9 mouse cellular contexts compared by ENCODE assay signal in the genomic region with DNA sequence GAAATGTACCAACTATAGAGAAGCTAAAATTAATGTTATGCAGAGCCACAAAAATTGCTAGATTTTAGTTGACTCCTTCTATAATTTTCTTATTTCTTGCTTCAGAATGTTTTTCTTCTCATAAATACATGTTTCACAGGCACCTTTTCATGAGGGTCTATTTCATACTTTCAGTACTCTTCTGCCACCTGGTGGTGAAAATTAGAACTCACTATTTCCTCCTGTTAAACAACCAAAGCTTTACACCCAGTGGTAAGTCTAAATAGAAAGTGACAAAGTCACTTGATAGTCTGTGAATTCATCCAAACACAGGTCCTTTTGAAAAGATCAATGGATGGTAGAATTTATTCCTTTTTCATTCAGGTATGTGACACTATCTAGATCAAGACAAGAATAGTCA. TPM values are rescaled to one million over a fixed set of nuclear protein-coding genes. Genes with fewer than 3 reads are reported as not detected.
DNase-seq lines count a peak whose midpoint lies in the region; ATAC-seq and TF ChIP-seq lines count a peak whose summit lies in the region.
"Had no signal": no experiment of that assay in that cellular context is flagged by ENCODE, and none has a peak within 500 bp of the region (broad histone marks: within the 10 kb centered on the region; RNA-seq: fewer than 3 reads in every experiment).

No protein-coding gene starts in this region.

- TF ChIP-seq POLR2A in brain, embryonic 14.5 days (IDR thresholded peaks at IDR 0.05; ENCODE audit: borderline replicate concordance, extremely low read depth, insufficient read depth, insufficient read length, poor library complexity, severe bottlenecking) = no peak

- TF ChIP-seq CTCF in liver, embryonic 14.5 days (IDR thresholded peaks at IDR 0.05; ENCODE audit: low read depth) = peak; percentile 37; the same call in 1 of the 2 replicates
- TF ChIP-seq CTCF in brain, embryonic 14.5 days (IDR thresholded peaks at IDR 0.05; ENCODE audit: borderline replicate concordance, extremely low read depth, insufficient read depth, insufficient read length) = peak; percentile 33; the same call in 1 of the 2 replicates

- H3K36me3 ChIP-seq in liver, embryonic 14.5 days (replicated peaks; ENCODE audit: control insufficient read depth, insufficient read depth, low read depth) = no peaks in the 10 kb centered on the region
- no peaks in the 10 kb centered on the region for H3K36me3 ChIP-seq in liver, embryonic 11.5 days (ENCODE audit: control insufficient read depth, insufficient read depth, low read length)
- H3K36me3 ChIP-seq: heart, embryonic 13.5 days had no signal

- no peak overlapping the region for H3K9ac ChIP-seq in liver, embryonic 14.5 days (replicated peaks)
- no peak overlapping the region for H3K9ac ChIP-seq in liver, embryonic 11.5 days (ENCODE audit: low read depth, low read length)
- H3K9ac ChIP-seq: heart, embryonic 13.5 days had no signal

- no peaks in the 10 kb centered on the region for H3K4me1 ChIP-seq in liver, embryonic 14.5 days (replicated peaks; ENCODE audit: control insufficient read depth in 2 of 2, insufficient read depth in 2 of 2, low read length in 1 of 2)
- H3K4me1 ChIP-seq in liver, embryonic 11.5 days (replicated peaks; ENCODE audit: control insufficient read depth, insufficient read depth, low read length) = no peaks in the 10 kb centered on the region
- H3K4me1 ChIP-seq: heart, embryonic 13.5 days had no signal

- H3K9me3 ChIP-seq in liver, embryonic 14.5 days (ENCODE audit: control insufficient read depth, low read length) = no peaks in the 10 kb centered on the region
- H3K9me3 ChIP-seq in liver, embryonic 11.5 days (ENCODE audit: control insufficient read depth, low read length) = no peaks in the 10 kb centered on the region
- H3K9me3 ChIP-seq: heart, embryonic 13.5 days had no signal

- H3K4me3 ChIP-seq in liver, embryonic 14.5 days (ENCODE audit: insufficient read depth in 1 of 2, low read depth in 2 of 2, low read length in 2 of 2) = no peak overlapping the region
- no peak overlapping the region for H3K4me3 ChIP-seq in liver, embryonic 11.5 days (ENCODE audit: low read depth, low read length)
- H3K4me3 ChIP-seq: heart, embryonic 13.5 days had no signal

- TF ChIP-seq EP300 in liver, embryonic 14.5 days (IDR thresholded peaks at IDR 0.05; ENCODE audit: low read depth) = no peak

- peak; percentile 36 to 45 for DNase-seq in cerebellum, adult 18-20 months
- DNase-seq in liver, embryonic 14.5 days (ENCODE audit: low read depth in 3 of 3, low spot score in 3 of 3) = peak in 2 of 3 experiments; percentile 14 to 17
- no peak for DNase-seq in liver, embryonic 11.5 days (ENCODE audit: low spot score)
- peak; percentile 90 for DNase-seq in brain, embryonic 14.5 days (ENCODE audit: low read depth)
- DNase-seq in heart, postnatal 4 days = peak; percentile 31
- peak; percentile 88 for DNase-seq in lung, postnatal 36 days
- DNase-seq in yolk sac, embryonic 10.5 days (ENCODE audit: low spot score) = peak; percentile 4

- H3K27me3 ChIP-seq in liver, embryonic 14.5 days (ENCODE audit: control insufficient read depth, insufficient read depth, low read length) = no peaks in the 10 kb centered on the region
- no peaks in the 10 kb centered on the region for H3K27me3 ChIP-seq in liver, embryonic 11.5 days (replicated peaks; ENCODE audit: control insufficient read depth, insufficient read depth, low read length)
- H3K27me3 ChIP-seq: heart, embryonic 13.5 days had no signal

- no peak overlapping the region for H3K4me2 ChIP-seq in liver, embryonic 14.5 days (ENCODE audit: low read depth)
- no peak overlapping the region for H3K4me2 ChIP-seq in liver, embryonic 11.5 days
- H3K4me2 ChIP-seq: heart, embryonic 13.5 days had no signal

- no peak for ATAC-seq in cerebellum, adult (ENCODE audit: insufficient number of reproducible peaks, low FRiP score, low TSS enrichment)
- no peak for ATAC-seq in liver, embryonic 14.5 days (ENCODE audit: insufficient read depth)
- no peak for ATAC-seq in liver, embryonic 11.5 days (replicated peaks; ENCODE audit: low FRiP score)

- H3K27ac ChIP-seq in liver, embryonic 14.5 days = no peak overlapping the region
- H3K27ac ChIP-seq in liver, embryonic 11.5 days (ENCODE audit: low read depth, low read length) = no peak overlapping the region
- H3K27ac ChIP-seq: heart, embryonic 13.5 days had no signal

RNA-seq across cellular contexts. Expression of a gene that starts 43.2 kb away (rescaled TPM):
- 4.4 and 5.6 TPM in 2 replicates for polyA plus RNA-seq in liver, embryonic 14.5 days (2012; rRNA removed)
- polyA plus RNA-seq in liver, embryonic 14.5 days (2014; fragmentation: Nextera tagmentation; extraction: Ambion mirVana) = 15.4 and 15.7 TPM in 2 replicates
- 19.8 and 22.4 TPM in 2 replicates for polyA plus RNA-seq in liver, embryonic 11.5 days (2014; fragmentation: Nextera tagmentation; extraction: Ambion mirVana)
- polyA plus RNA-seq in brain, embryonic 14.5 days (2012; rRNA removed) = 10.8 and 14.3 TPM in 2 replicates
- total RNA-seq in heart, postnatal 4 days (2021) = 10 to 100 TPM; 14.2 to 15.9 TPM

RNA-seq across cellular contexts. Expression of a gene that starts 54.2 kb away (rescaled TPM):
- 5.2 and 8.8 TPM in 2 replicates for polyA plus RNA-seq in liver, embryonic 14.5 days (2012; rRNA removed)
- 21.4 and 24.7 TPM in 2 replicates for polyA plus RNA-seq in liver, embryonic 14.5 days (2014; fragmentation: Nextera tagmentation; extraction: Ambion mirVana)
- 29.3 and 40.0 TPM in 2 replicates for polyA plus RNA-seq in liver, embryonic 11.5 days (2014; fragmentation: Nextera tagmentation; extraction: Ambion mirVana)
- polyA plus RNA-seq in brain, embryonic 14.5 days (2012; rRNA removed) = 54.4 and 60.5 TPM in 2 replicates
- total RNA-seq in heart, postnatal 4 days (2021) = 10 to 100 TPM; 72.9 to 80.3 TPM
